Mouse (Mus musculus) heart, embryonic 14.5 days (tissue): ENCODE results near the gene Ptbp3. TPM values are rescaled to one million over a fixed set of nuclear protein-coding genes. Genes with fewer than 3 reads are reported as not detected.

Experiments used
- ATAC-seq: fragments of 200-750 bp; cut with Nextera tagmentation; 2 replicates; pipeline ENCODE4 v1.8.0; 2017; ENCODE audit warnings: low read depth, moderate TSS enrichment; ENCODE audit not compliant: insufficient number of reproducible peaks, insufficient read depth, low FRiP score
- H3K27ac ChIP-seq, 2 experiments: fragments of 200-500 bp in 1 of 2; fragments of 300-500 bp in 1 of 2; sonication (generic) in 1 of 2; replicated peaks in 1 of 2; 2 replicates each; pipeline ENCODE4 v1.5.1; 2012 to 2014; ENCODE audit warnings: low read depth in 2 of 2, low read length in 2 of 2, control low read depth in 1 of 2, mild to moderate bottlenecking in 1 of 2, mixed read lengths in 1 of 2; ENCODE audit not compliant: control insufficient read depth in 1 of 2, insufficient read depth in 1 of 2
- H3K27me3 ChIP-seq: fragments of 300-500 bp; sonication (generic); 2 replicates; pipeline ENCODE4 v1.6.1; 2014; ENCODE audit warnings: mild to moderate bottlenecking, low read length, control low read depth; ENCODE audit not compliant: control insufficient read depth, insufficient read depth
- H3K36me3 ChIP-seq: fragments of 300-500 bp; sonication (generic); 2 replicates; pipeline ENCODE4 v1.6.1; 2014; ENCODE audit warnings: mild to moderate bottlenecking, control low read depth, low read length, mixed read lengths; ENCODE audit not compliant: control insufficient read depth, insufficient read depth
- H3K4me1 ChIP-seq, 2 experiments: fragments of 200-500 bp in 1 of 2; fragments of 300-500 bp in 1 of 2; sonication (generic) in 1 of 2; 2 replicates each; pipeline ENCODE4 v1.6.1; 2012 to 2014; ENCODE audit warnings: low read length in 2 of 2, control low read depth in 1 of 2, mixed read lengths in 1 of 2; ENCODE audit not compliant: control insufficient read depth in 2 of 2, insufficient read depth in 2 of 2
- H3K4me2 ChIP-seq: fragments of 300-500 bp; sonication (generic); 2 replicates; pipeline ENCODE4 v1.6.1; 2014; ENCODE audit warnings: mild to moderate bottlenecking, low read length
- H3K4me3 ChIP-seq, 2 experiments: fragments of 200-500 bp in 1 of 2; fragments of 300-500 bp in 1 of 2; sonication (generic) in 1 of 2; 2 replicates each; pipeline ENCODE4 v1.5.1; 2012 to 2014; ENCODE audit warnings: low read length in 2 of 2, mild to moderate bottlenecking in 2 of 2, control low read depth in 1 of 2, low read depth in 1 of 2, moderate library complexity in 1 of 2; ENCODE audit not compliant: control insufficient read depth in 1 of 2, insufficient read depth in 1 of 2
- H3K9ac ChIP-seq: fragments of 300-500 bp; sonication (generic); 2 replicates; pipeline ENCODE4 v1.6.1; 2014; ENCODE audit warnings: mild to moderate bottlenecking, low read length
- H3K9me3 ChIP-seq: fragments of 300-500 bp; sonication (generic); 2 replicates; pipeline ENCODE4 v1.6.1; 2016; ENCODE audit warnings: low read length, control low read depth; ENCODE audit not compliant: control insufficient read depth
- WGBS: fragments of 180-500 bp; shearing (Covaris S2); extraction: QIAGEN DNeasy Blood & Tissue Kit; methylation state at CpG from one replicate; pipeline ENCODE4 v1.1.7; 2014; 5-methylcytosine and 5-hydroxymethylcytosine counted together
- polyA plus RNA-seq: library from polyadenylated mRNA; unstranded; fragments of >200 nt; fragmentation: Nextera tagmentation; extraction: Ambion mirVana; gene quantifications from 2 replicates; pipeline ENCODE4 v1.2.1, GENCODE M21; 2014

Gene Ptbp3
- polyA plus RNA-seq, 1 experiment from 2014 or later: 37.7 TPM

- Histone ChIP-seq H3K4me1 (0 out of 4 replicates have a peak, but pooled peaks cover 0 to 3% of the 10 kb centered on the region in 2 experiments), H3K27me3 (no peaks in the 10 kb centered on the region), H3K27ac (no peak overlapping the region), H3K4me3 (no peak overlapping the region), H3K36me3 (peaks cover 16% of the 10 kb centered on the region), H3K9me3 (no peaks in the 10 kb centered on the region), H3K4me2 (no peak overlapping the region), H3K9ac (no peak overlapping the region)
- ATAC-seq: no peak
- WGBS: 90% methylated on average over 3 of the region's 3 CpGs
These were observed 21.7 kb downstream of the Ptbp3 start for GRCm38 (mm10) chr4:59527470-59527869.

- 38% methylated on average over 2 of the region's 2 CpGs for WGBS
- Histone ChIP-seq H3K27ac (no peak overlapping the region), H3K36me3 (peaks cover 19% of the 10 kb centered on the region), H3K27me3 (no peaks in the 10 kb centered on the region), H3K9me3 (no peaks in the 10 kb centered on the region), H3K4me2 (no peak overlapping the region), H3K4me1 (0 out of 4 replicates have a peak, but pooled peaks cover 0 to 3% of the 10 kb centered on the region in 2 experiments), H3K9ac (no peak overlapping the region), H3K4me3 (no peak overlapping the region)
- ATAC-seq: no peak
These were observed 22.4 kb downstream of the Ptbp3 start for GRCm38 (mm10) chr4:59526728-59527127.

GRCm38 (mm10) chr4:59524875-59525274 lies 24.3 kb downstream of the Ptbp3 start:
- H3K27ac ChIP-seq: no peak overlapping the region
- no peak overlapping the region for H3K4me3 ChIP-seq
- ATAC-seq: no peak

GRCm38 (mm10) chr4:59510321-59510720 lies 38.8 kb downstream of the Ptbp3 start:
- Histone ChIP-seq H3K9ac (no peak overlapping the region), H3K36me3 (peaks cover 59% of the 10 kb centered on the region), H3K27ac (no peak overlapping the region), H3K4me1 (no peaks in the 10 kb centered on the region), H3K9me3 (no peaks in the 10 kb centered on the region), H3K4me3 (no peak overlapping the region), H3K4me2 (no peak overlapping the region), H3K27me3 (no peaks in the 10 kb centered on the region)
- ATAC-seq: no peak

More at GRCm38 (mm10) chr4:59524875-59525274, 24.3 kb downstream of the Ptbp3 start:
- Histone ChIP-seq H3K4me2 (no peak overlapping the region), H3K9me3 (no peaks in the 10 kb centered on the region), H3K36me3 (peaks cover 30% of the 10 kb centered on the region), H3K9ac (no peak overlapping the region), H3K4me1 (0 out of 4 replicates have a peak, but pooled peaks cover 0 to 3% of the 10 kb centered on the region in 2 experiments), H3K27me3 (no peaks in the 10 kb centered on the region)
- 83% methylated on average over 3 of the region's 3 CpGs for WGBS

- Histone ChIP-seq H3K4me3 (no peak overlapping the region), H3K27ac (no peak overlapping the region), H3K36me3 (peaks cover 56% of the 10 kb centered on the region), H3K9ac (no peak overlapping the region), H3K4me2 (no peak overlapping the region), H3K4me1 (no peaks in the 10 kb centered on the region), H3K9me3 (no peaks in the 10 kb centered on the region), H3K27me3 (no peaks in the 10 kb centered on the region)
- whole genome bisulfite sequencing: 92% methylated on average over 2 of the region's 2 CpGs
- ATAC-seq: no peak
These were observed 39.6 kb downstream of the Ptbp3 start for GRCm38 (mm10) chr4:59509558-59509957.

GRCm38 (mm10) chr4:59507766-59508165 lies 41.4 kb downstream of the Ptbp3 start:
- no peak overlapping the region for H3K27ac ChIP-seq
- no peaks in the 10 kb centered on the region for H3K4me1 ChIP-seq
- peaks cover 43% of the 10 kb centered on the region for H3K36me3 ChIP-seq
- H3K9me3 ChIP-seq: no peaks in the 10 kb centered on the region
- H3K4me3 ChIP-seq: no peak overlapping the region
- no peaks in the 10 kb centered on the region for H3K27me3 ChIP-seq
- no peak for ATAC-seq
- no peak overlapping the region for H3K4me2 ChIP-seq
- WGBS: 70% methylated on average over 2 of the region's 2 CpGs
- no peak overlapping the region for H3K9ac ChIP-seq

GRCm38 (mm10) chr4:59506704-59507103 lies 42.5 kb downstream of the Ptbp3 start:
- no peaks in the 10 kb centered on the region for H3K4me1 ChIP-seq
- no peak overlapping the region for H3K4me3 ChIP-seq
- no peak for ATAC-seq
- H3K27ac ChIP-seq: no peak overlapping the region
- H3K36me3 ChIP-seq: peaks cover 35% of the 10 kb centered on the region
- 99% methylated on average over 3 of the region's 3 CpGs for WGBS
- no peaks in the 10 kb centered on the region for H3K9me3 ChIP-seq
- no peak overlapping the region for H3K9ac ChIP-seq
- H3K27me3 ChIP-seq: no peaks in the 10 kb centered on the region
- H3K4me2 ChIP-seq: no peak overlapping the region

- H3K4me3 ChIP-seq: no peak overlapping the region
These were observed 43.7 kb downstream of the Ptbp3 start for GRCm38 (mm10) chr4:59505481-59505880.

More at GRCm38 (mm10) chr4:59505481-59505880, 43.7 kb downstream of the Ptbp3 start:
- H3K4me2 ChIP-seq: no peak overlapping the region
- H3K27ac ChIP-seq: no peak overlapping the region
- no peak for ATAC-seq
- no peak overlapping the region for H3K9ac ChIP-seq
- 92% methylated on average over 3 of the region's 3 CpGs for WGBS
- no peaks in the 10 kb centered on the region for H3K9me3 ChIP-seq
- H3K36me3 ChIP-seq: peaks cover 35% of the 10 kb centered on the region
- H3K27me3 ChIP-seq: no peaks in the 10 kb centered on the region
- no peaks in the 10 kb centered on the region for H3K4me1 ChIP-seq
